Mouse (Mus musculus) stomach, postnatal 0 days (tissue): ENCODE results near the gene Rbl2.

ENCODE experiments used
- CTCF ChIP-seq: IDR thresholded peaks from 2 replicates; pipeline ENCODE4 v1.5.1; 2016; ENCODE audit warnings: antibody characterized with exemption, low read depth, mild to moderate bottlenecking, moderate library complexity
- EP300 ChIP-seq: optimal IDR thresholded peaks from 2 replicates; pipeline ENCODE3; 2016; ENCODE audit warnings: antibody characterized with exemption

GRCm38 (mm10) chr8:91151531-91151930 lies 81.7 kb downstream of the Rbl2 start:
- TF ChIP-seq CTCF: no peak
- no peak for TF ChIP-seq EP300
